Mouse (Mus musculus): ENCODE results near the gene Znrd1.

Znrd1 gene

GRCm38 (mm10) chr17:36970316-36970890, 12.0 kb upstream of the Znrd1 start:
- DNase-seq, result no peak

DNA sequence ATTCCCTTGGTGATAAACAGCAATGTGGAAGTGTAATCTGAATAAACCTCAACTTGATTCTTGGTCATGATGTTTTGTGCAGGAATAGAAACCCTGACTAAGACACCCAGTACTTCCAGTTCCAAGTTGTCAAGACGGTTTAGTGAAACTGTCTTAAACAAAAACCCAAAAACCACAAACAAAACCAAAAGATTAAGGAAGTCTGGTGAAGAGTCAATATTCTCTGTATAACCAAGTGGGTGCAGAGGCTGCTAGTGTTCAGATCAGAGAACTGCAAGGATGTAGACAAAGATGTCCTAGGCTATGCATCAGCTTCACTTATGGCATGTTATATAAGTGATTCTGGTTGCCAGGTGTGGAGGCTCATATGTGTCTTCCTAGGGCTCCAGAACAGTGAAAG, 8.5 kb upstream of the Znrd1 start:
- no peak for DNase-seq

DNA sequence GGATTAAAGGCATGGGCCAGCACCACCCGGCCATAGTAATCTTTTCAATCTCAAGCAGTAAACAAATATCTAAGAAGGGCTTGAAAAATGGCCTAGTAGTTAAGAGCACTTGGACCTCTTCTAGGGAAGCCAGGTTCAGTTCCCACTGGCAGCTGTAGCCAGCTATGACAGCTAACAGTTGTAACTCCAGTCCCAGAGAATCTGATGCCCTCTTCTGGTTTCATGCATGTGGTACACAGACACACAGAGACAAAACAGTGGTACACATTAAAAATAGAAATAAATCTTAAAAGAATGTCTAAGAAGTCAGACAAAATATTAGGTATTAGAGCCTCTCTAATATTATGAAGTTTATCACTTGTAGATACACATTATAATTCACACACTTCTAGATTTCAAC, 2.8 kb upstream of the Znrd1 start:
- DNase-seq, result no peak

DNA sequence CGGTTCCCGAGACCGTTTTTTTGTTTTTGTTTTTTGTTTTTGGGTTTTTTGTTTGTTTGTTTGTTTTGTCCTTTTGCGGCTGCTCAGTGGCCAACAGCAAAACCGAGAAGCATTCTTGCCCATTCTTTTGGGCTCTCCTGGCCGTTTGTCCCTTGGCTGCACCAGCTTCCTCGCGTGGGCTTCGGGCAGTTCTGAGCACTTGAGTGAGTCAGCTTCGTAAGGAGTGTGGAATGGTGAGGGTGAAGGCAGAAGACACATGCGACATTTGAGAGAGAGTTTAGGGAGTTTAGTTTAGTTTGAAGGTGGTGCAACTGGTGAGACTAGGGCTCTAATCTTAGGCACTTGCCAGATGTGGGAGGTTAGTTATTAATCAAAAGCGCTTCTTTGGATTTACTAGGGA, 525 bp upstream of the Znrd1 start:
- DNase-seq, result no peak

GRCm38 (mm10) chr17:36953062-36953461, 5.3 kb downstream of the Znrd1 start:
- DNase-seq, result no peak

DNA sequence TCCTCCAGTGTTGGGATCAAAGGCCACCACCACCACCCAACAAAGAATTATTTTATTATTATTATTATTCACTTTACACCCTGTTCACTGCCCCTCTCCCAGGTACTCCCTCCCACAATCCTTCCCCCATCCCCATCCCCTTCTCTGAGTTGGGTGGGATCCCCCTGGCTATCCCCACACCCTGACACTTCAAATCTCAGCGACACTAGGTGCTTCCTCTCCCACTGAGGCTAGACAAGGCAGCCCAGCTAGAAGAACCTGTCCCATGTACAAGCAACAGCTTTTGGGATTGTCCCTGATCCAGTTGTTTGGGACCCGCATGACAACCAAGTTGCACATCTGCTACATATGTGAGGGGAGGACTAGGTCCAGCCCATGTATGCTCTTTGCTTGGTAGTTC, 5.7 kb downstream of the Znrd1 start:
- no peak for DNase-seq

DNA sequence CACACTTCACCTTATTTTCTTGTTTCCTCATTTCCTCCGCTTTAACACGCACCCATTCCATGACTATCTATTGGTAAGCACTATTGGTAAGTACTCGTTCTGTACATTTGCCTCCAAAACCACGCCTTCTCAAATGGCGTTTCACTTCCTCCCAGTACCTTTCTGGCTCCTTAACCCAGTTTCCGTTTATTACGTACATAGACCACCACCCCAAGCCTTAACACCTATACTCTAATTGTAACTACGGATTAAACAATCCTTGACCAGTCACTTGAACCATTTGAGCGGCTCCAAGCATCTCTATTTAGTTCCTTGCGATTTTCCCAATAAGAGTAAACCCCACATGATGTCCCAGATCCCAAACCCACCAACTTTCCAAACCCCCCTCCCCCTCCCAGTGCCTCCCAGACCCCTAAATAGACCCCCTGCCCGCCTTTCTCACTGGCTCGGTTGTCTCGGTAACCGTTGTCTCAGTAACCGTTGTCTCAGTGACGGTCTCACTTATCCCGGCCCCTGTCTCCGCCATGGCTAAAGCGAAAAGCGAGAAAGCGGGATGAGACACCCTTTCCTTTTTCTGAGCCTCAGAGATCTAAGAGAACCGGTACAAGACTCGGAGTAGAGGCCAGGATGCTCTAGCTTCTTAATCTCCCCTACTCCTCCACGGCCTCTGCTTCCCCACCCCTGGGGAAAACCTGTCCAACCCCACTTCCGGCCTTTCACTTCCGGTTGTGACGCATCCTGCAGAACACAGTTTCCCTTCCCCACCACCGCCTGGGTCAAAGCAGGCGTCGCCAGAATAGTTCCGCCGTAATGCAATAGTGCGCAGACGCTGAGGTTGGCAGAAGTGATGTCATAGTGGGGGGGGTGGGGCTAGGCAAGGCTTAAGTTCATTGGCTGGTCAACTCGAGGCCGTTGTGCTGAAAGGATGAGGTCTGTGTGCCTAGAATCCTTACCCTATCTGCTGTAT, 7.1 kb downstream of the Znrd1 start, which contains the start of gene Ppp1r11:
TSS of gene Ppp1r11 (minus strand) at position 761 of the 967 bp plus-strand sequence.
- peak; percentile 94 for DNase-seq

DNA sequence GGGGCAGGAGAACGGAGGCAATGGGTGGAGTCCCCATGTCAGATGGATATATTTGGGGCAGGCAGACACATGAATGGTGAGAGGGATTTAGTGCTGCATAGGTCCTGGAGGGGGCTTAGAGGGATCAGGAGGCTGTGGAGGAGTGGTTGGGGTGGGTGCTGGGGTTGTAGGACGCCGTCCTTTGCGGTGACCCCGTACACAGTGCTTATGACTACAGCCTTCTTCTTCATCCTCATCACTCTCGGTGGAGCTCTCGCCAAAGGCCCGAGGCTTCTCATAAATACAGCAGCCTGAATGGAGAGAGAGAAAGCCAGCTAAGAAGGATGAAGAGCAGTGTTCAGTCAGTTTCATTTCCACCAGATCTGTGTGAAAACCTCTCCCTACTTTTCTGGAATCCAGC, 9.1 kb downstream of the Znrd1 start:
- DNase-seq, result no peak

DNA sequence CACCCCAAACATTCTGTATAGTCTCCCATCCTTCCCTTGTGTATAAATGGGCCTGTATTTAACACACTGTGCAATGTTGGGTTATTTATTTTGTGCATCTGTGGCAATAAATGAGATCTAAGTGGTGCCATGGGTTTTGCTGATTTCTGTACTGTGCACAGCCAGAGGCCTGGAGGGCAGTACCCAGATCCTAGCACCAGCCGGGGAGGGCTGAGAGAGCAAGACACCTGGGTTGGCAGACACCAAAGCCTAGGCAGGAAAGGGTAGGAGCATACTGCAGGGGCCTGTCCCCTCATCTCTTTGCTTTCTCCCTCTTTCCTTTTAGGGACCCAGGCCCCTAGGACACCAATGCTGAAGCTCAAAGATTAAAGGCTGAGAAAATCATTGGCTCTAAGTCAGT, 10.1 kb downstream of the Znrd1 start:
- DNase-seq, result no peak

GRCm38 (mm10) chr17:36947051-36947819, 11.1 kb downstream of the Znrd1 start:
- peak; percentile 67 for DNase-seq

DNA sequence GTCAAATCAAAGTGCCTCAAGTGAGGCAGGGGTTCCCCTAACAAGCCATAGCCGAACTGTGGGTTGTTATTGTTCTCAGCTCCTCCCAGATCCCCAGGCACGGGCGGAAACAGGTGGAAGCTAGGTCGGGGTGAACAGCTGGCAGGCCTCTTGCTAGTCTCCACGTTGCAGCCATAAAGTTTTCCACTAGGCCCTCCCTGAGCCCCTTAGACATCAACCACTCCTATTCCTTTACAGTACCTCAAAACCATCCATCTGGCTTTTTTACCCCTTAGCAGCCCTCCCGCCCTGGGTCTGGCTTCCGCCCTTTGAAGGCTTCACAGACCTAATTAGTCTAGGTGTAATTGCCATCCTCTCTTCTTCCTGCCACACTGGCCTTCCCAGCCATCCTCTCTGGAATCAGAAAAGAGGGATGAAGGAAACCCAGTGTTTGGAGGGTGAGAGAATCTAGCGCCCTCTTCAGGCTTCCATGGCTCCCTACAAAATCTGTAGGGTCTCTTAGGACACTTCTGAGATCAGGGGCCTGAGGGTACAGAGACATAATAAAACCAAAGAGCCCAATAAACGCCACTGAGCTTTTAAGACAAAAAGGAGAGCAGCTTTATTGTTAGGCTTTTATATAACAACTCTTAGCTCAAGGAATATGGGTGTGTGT, 14.1 kb downstream of the Znrd1 start:
- DNase-seq, result no peak

GRCm38 (mm10) chr17:36943691-36944090, 14.7 kb downstream of the Znrd1 start:
- no peak for DNase-seq

DNA sequence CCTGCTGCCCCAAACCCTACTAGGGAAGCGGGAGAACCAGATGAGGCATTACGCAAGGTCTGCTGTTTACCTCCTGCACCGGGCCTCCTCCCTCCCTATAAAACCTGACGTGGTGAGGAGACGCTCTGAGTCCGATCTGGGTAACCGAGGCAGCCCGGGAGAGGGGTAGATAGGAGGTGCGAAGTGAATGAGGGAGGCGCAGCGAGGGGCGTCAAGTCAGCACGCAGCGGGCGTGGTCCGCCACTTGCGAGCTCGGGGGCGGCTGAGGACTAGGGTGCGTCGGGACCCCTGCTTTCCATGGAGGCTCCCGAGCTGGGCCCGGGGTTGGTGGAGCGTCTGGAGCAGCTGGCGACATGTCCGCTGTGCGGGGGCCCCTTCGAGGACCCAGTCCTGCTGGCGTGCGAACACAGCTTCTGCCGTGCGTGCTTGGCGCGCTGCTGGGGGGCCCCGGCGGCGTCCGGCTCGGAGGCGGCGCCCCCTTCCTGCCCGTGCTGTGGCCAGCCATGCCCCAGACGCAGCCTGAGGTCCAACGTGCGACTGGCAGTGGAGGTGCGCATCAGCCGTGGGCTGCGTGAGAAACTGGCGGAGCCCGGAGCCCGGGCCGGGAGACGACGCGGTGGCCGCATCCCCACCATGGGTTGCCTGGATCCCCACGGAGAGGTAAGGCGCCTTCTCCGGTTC, 15.4 kb downstream of the Znrd1 start, which contains the start of gene Rnf39:
TSS of gene Rnf39 (plus strand) at position 128 of the 681 bp plus-strand sequence.
- peak; percentile 29 for DNase-seq

DNA sequence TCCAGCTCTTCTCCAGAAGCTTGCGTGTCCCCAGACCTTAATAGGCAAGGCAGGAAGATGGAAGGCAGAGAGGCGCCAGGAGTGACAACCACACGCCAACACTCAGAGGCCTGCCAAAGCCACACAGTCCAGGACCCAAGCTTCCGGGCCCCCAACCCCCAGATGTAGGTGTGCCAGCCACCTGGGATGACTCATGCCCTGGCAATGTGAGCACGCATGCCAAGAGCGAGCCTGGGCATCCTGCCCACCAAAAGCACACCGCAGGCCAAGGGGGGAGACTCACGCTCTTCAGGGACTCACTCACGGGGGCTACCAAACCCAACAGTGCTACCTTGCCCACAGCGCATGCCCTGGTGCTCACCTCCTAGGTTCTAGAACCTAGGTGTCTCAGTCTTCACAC, 16.0 kb downstream of the Znrd1 start:
- peak; percentile 25 for DNase-seq

GRCm38 (mm10) chr17:36938056-36938455, 20.3 kb downstream of the Znrd1 start:
- no peak for DNase-seq

- no peak for DNase-seq
Observed at GRCm38 (mm10) chr17:36931806-36932205, 26.6 kb downstream of the Znrd1 start.

DNA sequence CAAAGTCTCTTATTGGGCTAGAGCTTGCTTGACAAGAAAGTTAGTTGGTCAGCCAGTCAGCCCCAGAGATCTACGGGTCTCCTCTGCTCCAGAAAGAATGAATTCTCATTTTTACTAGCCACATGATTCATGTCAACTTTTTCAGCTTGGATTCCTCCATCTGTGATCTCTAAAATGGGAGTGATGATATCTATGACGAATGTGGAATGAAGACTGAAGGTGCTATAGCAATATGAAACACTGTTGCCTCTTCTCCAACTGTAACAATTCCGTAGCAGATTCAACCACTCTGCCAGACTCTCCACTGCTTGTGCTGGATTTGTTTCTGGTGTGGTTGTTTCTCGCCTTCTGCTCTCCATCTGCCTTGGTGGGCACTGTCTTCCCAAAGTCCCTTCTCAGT, 27.2 kb downstream of the Znrd1 start:
- no peak for DNase-seq

- DNase-seq, result no peak
Observed at GRCm38 (mm10) chr17:36930233-36930632, 28.1 kb downstream of the Znrd1 start.

DNA sequence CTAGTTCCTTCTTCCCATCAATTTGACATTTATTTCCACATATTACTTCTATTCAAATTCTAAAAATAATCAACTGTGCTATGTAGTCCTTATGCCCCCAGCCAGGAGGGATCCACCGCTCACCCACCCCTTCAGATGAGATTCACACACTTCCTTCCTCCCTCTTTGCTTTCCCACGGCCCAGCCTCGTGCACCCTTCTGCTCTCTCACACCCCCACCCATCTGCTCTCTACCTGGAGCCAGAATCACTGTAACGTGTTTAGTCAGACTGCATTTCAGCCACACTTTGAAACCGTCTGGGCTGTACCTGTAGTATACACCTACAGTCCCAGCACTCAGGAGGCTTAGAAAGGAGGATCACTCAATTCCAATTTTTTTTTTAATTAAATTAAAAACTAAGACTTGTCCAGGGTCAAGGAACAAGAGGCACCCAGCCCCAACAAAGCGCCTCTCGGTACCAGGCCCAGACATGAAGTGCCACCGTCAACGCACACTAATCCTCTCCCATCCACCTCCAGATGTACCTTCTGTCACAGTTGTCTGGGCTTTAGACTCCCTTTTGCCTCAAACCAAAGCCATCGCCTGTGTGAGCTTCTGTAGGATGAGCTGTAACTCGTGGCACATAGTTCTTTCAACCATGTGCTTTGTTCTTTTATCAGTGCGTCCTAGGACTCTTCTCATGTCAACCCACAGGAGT, 29.0 kb downstream of the Znrd1 start:
- no peak for DNase-seq

- DNase-seq, result no peak
Observed at GRCm38 (mm10) chr17:36927496-36928120, 30.8 kb downstream of the Znrd1 start.

DNA sequence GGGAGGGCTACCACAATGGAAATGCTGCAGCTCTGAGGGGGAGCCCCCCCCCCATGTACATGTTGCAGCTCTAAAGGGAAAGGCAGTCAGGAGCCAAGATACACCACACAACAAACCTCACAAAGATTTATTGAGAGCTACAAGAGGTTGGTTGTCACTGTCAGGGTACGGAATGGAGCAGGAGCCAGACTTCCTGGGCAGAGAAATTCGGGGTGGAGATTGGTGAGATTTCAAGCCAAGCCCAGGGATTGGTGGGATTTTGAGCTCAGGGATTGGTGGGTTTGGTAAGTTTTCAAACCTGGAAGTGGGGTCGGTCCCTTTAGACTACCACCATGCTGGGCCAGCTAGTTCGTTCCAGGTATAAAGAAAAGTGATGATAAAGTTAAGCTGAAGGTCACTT, 34.9 kb downstream of the Znrd1 start:
- no peak for DNase-seq
